Mouse (Mus musculus) megakaryocyte, adult 5-6 weeks (primary cell): ENCODE measurements around the gene Pax7. TPM values are rescaled to one million over a fixed set of nuclear protein-coding genes. Genes with fewer than 3 reads are reported as not detected.

Source experiments
- ATAC-seq: 2 replicates; pipeline ENCODE4 v1.8.0; 2016; ENCODE audit warnings: mild to moderate bottlenecking, inconsistent platforms; ENCODE audit not compliant: poor library complexity, severe bottlenecking
- total RNA-seq, 2 experiments: library from RNA; stranded (forward) in 1 of 2; stranded (reverse) in 1 of 2; fragments of 153-499, 151-499 nt in 1 of 2; fragments of 221-1000, 200-1000 nt in 1 of 2; gene quantifications; 2 replicates each; pipeline versions ENCODE4 v1.2.3 to v1.2.4; 2015 to 2017

Pax7 gene
- total RNA-seq, 2 experiments from 2014 or later: not detected

DNA sequence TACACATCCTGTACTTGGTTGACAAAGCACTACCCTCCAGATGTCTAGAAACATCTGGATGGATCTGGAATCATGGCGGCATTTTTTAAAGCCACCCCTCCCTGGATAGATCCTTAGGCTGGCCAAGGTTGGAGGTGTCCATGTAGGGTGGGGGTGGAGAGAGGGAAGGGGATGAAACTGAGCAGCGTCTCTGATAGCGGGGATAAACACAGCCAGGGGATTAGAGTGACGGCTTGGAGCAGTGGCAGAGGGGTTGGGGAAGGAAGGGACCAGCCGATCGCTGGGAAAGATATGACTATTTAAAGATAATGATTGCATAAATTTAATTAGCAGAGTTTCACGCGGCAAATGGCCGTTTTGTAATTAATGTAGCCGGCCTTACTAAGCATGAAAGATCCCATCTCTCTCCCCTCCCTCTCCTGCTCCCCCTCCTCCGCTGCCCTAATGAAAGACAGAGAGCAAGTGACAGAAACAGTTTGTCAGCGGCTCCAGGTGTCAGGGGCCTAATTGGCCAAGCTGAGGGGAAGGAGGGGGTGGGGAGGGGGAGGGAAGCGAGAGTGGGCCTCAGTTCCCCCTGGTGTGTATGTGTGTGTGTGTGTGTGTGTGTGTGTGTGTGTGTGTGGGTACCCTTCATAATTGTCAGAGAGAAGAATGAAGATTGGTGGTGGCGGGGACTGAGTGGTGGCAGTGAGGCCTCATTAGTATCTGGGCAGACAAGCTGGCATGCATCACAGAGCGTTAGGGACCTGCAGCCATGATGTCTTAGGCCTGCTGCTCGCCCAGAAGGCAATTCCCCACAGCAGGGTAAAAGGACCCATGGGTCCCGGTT is 74.6 kb downstream of the Pax7 start:
- no peak for ATAC-seq

DNA sequence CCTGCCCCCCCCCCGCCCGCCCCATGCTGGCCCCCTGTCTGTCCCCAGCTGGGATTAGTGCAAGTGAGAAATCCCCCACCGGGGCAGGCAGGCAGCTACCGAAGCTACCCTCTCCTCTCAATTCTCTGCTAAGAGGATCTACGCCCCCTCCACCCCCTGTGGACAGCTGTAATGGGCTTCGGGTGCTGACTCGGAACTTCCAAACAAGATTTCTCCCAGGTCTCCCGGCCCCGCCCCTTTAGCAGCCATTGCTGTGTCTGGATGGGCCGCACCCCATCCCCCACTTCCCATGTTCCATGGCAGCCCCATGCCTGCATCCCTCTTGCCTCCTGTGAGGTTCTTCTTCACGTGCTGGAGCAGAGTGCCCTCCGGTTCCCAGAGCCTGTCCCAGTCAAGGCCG is 76.4 kb downstream of the Pax7 start:
- no peak for ATAC-seq

DNA sequence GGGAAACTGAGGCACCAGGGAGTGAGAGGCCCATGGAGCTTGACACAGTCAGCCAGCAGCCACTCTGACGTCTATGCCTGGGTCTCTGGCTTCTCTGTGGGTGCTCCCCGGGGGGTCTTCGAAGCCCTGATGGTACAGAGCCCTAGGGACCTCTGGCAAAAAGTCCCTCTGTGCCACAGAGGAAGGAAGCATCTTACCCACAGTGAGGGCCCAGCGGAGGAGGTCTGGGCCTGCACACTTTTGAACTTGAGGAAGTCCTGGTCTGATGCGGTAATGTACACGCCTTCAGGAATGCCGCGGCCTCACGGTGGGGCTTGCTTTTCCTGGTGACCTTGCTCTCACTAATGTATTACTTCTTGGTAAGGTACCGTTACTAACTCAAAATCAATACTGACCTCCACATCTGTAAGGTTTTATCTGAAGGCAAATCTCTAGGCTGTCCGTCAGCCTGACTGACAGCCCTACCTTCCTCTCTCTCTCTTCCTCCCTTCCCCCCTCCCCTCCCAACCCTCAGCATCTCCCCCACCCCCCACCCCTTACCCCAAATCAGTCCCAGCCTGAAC is 79.1 kb downstream of the Pax7 start:
- ATAC-seq: no peak

DNA sequence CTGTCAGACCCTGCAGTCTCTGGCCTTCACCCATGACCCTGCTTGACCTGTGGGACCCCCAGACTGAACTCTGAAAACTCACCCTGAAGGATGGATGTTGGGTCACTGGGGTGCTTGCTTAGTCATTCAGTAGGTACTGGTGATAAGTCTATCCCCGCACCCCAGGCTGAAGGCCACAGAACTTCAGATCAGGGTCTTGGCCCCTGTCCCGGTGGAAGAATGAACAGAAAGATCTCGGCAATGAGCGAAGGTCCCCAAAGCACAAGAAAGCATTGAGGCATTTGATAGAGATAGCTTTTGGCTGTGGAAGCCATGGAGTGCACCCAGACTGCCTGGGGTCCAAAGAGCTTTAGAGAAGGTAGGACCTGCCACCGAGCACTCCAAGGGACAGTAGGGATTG is 82.4 kb downstream of the Pax7 start:
- no peak for ATAC-seq

DNA sequence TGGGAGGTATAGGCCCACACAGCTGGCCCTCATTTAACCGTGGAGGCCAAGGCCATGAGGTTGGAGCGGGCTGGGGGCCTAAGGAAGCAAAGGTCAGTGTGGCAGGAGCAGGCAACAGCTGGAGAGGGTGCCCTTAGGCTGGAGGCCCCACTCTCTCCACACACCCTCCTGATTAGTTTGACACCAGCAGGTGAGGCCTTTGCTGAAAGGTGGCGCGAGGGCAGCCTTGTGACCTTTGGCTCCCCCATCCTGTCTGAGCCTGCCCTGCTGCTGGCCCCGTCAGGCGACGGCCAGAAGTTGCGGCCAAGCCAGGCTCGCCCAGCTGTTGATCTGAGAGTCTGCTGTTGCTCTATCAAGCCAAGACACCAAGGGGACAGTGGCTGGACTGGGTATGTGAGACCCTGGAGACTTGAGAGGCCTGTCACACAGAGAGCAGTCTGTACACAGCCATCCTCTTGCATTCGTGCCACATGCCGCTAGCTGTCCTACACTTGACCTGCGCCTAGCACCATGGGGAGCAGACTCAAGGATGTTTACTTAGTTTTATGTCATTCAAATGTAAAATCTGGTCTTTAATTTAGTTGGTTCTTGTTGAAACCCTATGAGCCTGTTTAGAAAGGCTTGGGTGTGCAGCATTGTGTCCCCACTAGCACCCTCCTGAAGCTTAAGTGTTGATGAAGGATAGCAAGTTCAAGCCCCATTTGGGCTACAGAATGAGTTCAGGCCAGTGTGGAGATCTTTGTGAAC is 86.0 kb downstream of the Pax7 start:
- ATAC-seq: no peak

DNA sequence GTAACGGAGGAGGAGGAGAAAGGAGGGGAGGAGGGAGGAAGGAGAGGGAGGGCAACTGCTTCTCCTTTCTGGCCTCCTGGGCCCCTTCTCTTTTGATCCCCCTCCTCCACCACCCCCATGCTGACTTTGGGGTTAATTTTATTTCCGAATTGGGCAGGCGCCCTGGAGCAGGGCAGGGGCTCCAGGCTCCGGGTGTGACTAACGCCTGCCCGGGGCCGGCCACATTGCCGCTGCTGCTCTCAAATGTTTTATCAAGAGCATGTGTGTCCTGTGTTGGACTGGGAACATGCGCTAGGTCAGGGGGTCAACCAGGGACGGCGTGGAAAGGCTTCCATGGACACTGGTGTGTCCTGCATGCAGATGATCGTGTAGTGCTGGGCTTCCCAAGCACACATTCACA is 87.2 kb downstream of the Pax7 start:
- no peak for ATAC-seq

DNA sequence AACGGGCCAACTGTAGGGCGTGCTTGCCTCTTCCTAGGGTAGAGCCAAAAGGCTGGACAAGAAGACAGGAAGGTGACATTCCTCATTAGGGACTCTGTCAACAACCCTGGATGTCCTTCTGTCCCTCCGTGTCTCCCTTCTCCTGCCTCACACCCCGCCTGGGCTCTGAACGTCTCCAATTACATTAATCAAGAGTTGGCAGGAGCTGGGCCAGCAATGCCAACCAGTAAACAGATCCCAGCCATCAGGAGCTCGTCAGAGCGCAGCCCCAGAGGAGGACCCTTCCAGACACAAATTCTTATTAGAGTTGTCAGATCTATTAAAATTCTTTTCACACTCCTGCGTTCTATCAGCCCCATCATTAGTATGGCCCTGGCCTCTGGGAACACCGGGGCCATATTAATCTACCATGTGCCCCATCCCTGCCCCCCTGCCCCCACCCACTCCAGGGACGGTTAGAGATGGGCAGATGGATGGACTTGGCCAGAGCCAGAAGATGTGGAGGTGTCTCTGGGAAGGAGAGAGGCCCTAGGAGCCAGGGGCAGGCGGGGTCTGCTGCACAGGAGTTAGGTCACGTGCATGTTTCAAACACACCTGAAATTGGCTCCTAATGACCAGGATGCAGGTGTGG is 88.4 kb downstream of the Pax7 start:
- ATAC-seq: no peak

DNA sequence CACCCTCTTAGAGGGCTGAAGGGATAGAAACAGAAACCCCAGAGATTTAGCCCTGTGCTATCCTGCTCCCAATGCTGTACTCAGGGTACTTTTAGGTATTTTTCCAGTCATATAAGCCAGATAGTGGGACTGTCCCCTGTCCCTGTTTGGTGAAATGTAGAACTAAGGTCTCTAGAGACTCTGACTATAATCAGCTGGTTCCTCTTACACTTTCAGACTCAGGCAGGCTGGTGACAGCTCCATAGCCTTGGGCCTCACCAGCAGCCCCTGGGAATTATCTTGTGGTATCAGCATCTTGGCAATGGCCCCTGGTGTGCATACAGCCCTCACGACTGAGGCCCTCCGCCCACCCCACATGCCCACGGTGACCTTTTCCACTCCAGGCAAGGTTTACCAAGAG is 89.7 kb downstream of the Pax7 start:
- no peak for ATAC-seq

DNA sequence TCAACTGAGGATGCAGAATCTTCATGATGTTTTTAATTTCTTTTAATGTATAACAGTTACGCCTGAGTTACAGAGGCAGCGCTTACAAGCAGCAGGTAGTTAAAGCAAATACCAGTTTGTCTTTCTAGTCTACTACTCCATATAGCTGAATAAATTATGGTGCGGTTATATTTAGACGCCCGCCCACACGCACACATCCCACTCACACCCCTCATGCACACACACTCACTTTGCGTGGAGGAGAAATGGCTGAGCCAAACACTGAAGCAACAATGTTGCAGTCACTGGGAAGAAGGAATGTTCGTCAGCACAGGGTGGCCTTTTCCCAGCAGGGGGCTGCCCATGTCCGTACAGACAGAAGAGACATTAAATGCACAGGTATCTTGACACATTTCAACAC is 96.3 kb downstream of the Pax7 start:
- no peak for ATAC-seq

DNA sequence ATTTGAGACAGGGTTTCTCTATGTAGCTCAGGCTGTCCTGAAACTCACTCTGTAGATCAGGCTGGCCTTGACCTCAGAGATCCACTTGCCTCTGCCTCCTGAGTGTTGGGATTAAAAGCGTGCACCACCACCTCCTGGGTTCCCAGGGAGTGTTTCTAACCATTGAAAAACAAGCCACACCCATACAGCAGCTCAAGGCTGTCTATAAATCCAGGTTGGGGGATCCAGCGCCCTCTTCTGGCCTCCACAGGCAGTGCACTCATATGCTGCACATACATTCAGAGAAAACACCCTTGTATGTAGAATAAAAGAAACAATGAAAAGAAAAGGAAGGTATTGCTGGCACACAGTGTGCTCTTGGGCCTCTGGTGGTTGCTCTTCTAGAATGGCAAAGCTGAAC is 106.2 kb downstream of the Pax7 start:
- ATAC-seq: no peak

DNA sequence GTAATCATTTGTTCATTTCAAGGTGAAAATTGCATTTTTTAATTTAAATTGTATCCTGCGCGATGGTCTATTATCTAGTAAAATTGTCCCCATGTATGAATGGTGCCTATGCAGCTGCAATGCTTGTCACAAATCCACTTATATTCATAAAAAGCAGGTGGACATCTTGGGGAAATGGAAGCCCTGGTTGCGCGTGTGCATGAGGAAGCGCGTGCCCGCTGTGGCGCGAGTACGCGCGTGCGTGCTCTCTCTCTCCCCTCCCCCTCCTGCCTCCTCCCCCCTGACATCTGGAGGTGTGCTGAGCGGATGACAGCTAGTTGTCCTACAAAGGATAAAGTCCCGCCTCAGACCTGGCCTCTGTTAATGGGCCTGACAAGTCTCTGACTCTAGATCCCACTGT is 107.9 kb downstream of the Pax7 start:
- ATAC-seq: no peak

DNA sequence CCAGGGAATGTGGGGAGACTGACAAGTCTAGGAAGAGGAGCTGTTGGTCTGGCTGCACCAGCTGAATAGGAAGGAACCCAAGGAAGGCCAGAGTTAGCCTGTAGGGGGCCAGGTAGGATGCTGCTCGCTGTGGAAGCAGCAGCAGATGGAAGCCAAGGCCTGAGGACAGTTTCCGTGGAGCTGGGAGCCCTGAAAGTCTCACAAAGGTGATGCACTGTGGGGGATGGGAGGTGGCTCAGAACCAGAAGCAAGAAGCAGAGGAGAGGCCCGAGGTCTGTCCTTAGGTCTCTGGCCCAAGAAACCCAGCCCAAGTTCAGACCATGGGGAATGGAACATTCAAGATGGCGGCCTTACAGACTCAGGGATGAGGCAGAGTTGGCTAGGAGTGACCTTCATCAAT is 109.0 kb downstream of the Pax7 start:
- no peak for ATAC-seq

DNA sequence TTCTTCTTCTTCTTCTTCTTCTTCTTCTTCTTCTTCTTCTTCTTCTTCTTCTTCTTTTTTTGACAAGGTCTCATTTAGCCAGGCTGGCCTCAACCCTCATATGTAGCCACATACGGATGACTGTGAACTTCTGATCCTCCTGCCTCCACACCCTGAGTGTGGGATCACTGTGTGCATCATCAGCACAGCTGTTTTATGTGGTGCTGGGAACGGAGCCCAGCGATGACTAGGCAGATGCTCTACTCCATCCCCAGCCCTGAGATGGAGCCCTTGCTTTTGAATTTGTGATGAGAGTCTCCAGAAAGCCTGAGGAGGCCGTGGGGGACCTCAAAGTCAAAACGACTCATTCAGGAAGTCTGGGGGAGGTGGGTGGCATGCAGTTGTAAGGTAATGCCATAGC is 114.3 kb downstream of the Pax7 start:
- no peak for ATAC-seq

DNA sequence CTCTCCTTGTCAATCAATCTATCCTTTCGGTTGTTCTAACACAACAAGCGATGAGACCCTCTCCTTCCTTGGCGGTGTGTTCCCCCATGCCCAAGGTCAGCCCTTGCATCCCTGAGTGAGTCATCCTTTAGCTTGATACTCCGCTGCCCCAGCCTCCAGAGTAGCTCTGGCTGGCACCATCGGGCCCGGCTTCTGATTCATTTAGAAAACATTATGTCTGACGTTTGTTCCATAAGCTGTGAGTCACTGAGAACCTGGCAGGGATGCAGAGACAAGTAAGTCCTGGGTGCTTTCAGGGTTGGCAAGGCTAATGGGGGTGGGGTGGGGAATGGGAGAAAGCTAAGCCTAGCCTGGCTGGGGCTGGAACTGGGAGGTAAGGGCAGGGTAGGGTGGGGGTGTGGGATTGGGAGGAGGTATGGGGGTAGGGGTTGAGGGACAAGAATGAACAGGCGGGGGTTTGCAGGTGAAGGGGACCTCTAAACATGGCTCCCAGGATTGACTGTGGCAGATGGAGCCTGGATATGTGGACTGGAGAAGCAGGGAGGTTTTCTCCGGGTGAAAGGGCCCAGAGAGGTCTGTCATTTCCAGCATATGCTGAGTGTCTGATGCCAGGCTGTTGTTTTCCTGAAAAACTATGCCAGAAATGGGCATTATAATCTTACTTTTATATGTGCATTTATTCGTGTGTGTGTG is 116.7 kb downstream of the Pax7 start:
- no peak for ATAC-seq

DNA sequence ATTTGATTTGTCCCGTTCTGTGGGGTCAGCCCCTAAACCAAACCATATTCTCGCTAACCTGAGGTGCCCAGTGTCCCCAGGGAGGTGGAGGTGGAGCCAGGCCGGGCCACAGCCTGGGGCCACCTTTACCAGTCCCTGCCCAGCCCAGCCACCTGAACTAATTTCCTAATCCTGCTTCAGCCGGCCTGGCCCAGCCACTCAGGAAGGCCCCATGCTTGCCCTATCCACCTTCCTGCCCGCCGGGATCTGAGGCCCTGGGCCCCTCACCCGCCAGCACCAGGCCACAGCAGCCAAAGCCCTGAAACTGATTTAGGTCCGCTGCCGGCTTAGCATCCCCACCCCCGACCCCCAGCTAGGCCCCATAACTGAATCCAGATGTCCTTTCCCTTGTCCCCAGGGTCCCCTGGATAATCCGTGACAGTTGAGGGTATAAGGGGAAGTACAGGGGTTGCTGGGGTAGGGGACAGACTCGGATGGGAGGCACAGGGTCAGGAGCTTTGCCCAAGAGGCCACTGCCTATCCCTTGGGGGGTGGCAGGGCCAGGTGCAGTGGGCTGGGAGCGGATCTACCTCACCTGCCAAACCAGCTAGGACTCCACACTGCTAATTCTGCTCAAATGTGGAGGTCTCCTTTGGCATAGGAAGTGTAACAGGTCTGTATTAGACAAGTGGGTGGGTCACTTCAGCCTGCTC is 117.9 kb downstream of the Pax7 start:
- ATAC-seq: no peak

DNA sequence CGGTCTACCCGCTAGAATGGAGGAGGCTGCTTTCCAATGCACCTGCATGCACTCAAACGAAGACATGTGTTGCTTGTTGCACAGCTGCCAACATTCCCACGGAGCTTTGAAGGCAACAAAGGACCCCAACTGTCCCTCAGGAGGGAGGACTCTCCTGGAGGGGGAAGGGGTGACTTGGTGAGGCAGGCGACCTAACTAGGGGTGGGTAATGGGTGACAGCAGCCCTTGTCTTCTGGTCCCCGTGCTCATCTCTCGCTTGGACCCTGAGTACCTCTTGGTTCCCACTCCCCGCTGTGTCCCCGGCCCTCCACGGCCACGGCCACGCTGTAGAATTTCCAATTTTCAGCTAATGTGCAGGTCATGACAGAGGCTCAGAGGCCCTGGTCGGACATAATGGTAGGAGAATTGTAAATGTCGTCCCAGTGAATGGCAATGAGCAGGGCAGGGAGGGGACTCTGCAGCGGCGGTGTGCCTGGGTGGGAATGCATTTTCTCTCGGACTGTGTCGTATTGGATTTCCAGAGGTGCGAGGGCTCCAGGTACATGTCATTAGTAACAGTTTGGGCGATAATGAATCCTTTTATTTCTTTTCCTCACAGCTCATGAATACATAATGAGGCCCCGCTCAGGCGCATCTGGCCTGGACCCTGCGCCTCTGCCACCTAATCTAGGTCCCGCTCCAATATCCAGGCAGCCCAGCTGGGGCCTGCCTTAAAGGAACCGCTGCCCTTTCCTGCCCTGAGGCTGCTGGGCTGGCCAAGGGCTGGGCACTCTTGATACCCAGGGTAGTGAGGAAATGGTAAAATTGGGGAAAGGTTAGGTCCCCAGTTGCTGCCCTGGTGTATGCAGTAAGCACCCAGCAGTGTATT is 122.6 kb downstream of the Pax7 start:
- ATAC-seq: no peak

DNA sequence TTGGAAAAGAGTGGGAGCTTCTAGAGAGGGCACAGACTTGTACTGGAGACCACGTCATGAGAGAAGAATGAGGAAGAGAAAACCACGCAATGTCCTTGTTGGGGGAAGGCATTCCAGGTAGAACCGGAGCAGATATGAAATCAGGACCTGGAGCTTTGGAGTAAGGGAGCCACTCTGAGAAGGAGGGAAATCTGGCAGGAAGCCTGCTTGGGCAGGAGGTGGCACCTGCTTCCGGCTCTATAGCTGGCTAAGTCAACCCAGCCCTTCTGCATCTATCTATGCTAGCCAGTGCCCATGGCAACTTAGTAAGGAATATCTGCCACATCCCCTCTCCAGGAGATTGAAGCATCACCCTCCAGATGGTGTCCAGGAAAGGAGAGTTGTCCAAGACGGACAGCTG is 127.3 kb downstream of the Pax7 start:
- no peak for ATAC-seq

DNA sequence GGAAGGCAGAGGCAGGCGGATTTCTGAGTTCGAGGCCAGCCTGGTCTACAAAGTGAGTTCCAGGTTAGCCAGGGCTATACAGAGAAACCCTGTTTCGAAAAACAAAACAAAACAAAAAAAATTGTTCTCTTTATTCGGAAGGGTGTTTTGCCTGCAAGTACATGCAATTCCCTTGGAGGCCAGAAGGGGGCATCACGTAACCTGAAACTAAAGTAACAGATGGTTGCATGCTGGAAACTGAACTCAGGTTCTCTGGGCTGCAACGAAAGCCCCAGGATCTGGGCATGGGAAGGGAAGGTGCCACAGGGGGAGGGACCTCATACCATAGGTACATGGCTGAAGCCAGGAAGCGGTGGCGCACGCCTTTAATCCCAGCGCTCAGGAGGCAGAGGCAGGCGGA is 129.9 kb downstream of the Pax7 start:
- ATAC-seq: no peak

DNA sequence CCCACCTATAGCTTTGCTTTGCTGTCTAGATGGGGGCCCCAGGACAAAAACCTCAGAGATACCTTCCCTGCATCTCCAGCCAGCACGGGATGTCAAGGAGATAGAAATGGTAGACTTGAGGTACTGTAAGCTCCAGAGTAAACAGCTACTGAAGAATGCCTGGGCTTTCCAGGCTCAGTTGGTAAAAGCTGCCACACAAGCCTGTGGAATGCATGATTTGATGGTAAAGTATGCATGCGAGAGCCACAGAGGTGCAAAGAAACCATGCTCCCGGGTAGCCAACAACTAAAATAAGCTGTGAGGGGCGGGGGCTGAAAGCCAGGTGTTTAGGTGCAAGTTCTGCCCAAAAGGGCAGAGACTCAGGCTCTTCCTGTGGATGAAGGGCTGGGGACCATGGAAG is 130.4 kb downstream of the Pax7 start:
- ATAC-seq: no peak

DNA sequence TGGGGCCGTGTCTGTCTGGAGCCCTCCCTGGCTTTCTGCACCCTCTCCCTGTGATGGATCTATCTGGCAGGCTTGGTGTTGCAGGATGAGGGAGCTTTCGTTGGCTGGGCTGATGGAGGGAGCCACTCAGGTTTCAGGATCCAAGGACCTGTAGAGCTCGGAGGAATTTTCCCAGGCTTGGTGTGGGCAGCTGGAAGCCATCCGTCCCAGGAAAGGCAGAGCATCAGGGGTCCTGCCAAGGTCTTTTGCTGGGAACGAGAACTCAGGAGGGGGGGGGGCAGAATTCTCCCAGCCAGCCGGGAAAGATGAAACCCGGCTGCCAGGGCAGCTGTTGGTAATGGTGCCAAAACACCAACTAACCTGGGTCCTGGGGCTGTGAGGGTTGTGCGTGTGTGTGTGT is 134.7 kb downstream of the Pax7 start:
- no peak for ATAC-seq
